Mouse (Mus musculus) bone marrow macrophage, adult 2 months (primary cell): ENCODE measurements around the gene Dazap2. TPM values are rescaled to one million over a fixed set of nuclear protein-coding genes. Genes with fewer than 3 reads are reported as not detected.
A peak's percentile ranks its signal among the peaks of the same experiment; 100 is the strongest.

Experiments
- H3K27ac ChIP-seq: 2 replicates; pipeline ENCODE4 v1.5.1; 2012; ENCODE audit warnings: low read depth, low read length; ENCODE audit not compliant: insufficient read depth
- H3K4me1 ChIP-seq: 2 replicates; pipeline ENCODE4 v1.6.1; 2012; ENCODE audit warnings: low read length; ENCODE audit not compliant: control insufficient read depth, insufficient read depth
- H3K4me3 ChIP-seq: 2 replicates; pipeline ENCODE4 v1.5.1; 2012; ENCODE audit warnings: mild to moderate bottlenecking, low read length, moderate library complexity; ENCODE audit not compliant: insufficient read depth
- CTCF ChIP-seq: IDR thresholded peaks from 2 replicates; pipeline ENCODE4 v1.5.1; 2012; ENCODE audit warnings: low read depth, mild to moderate bottlenecking, low read length, moderate library complexity
- POLR2A ChIP-seq: IDR thresholded peaks from 2 replicates; pipeline ENCODE4 v1.6.1; 2012; ENCODE audit warnings: mild to moderate bottlenecking, low read depth, low read length, borderline replicate concordance
- polyA plus RNA-seq: library from polyadenylated mRNA; stranded (reverse); fragments of >200 nt; gene quantifications from 2 replicates; pipeline ENCODE4 v1.2.4, GENCODE M21; 2012; ENCODE audit not compliant: missing spikeins, insufficient read depth, insufficient read length

Gene Dazap2
- polyA plus RNA-seq, 1 experiment = 503 TPM

GRCm38 (mm10) chr15:100585931-100586330 lies 29.2 kb upstream of the Dazap2 start:
- no peak for TF ChIP-seq CTCF
- TF ChIP-seq POLR2A = no peak
- H3K4me3 ChIP-seq = no peak overlapping the region
- H3K4me1 ChIP-seq = peaks cover 4% of the 10 kb centered on the region; the same call in 1 of the 2 replicates
- H3K27ac ChIP-seq = no peak overlapping the region

GRCm38 (mm10) chr15:100587166-100587565 lies 28.0 kb upstream of the Dazap2 start:
- Histone ChIP-seq H3K27ac (no peak overlapping the region), H3K4me1 (peaks cover 4% of the 10 kb centered on the region; the same call in 1 of the 2 replicates), H3K4me3 (no peak overlapping the region)
- TF ChIP-seq CTCF (no peak), POLR2A (no peak)

- Histone ChIP-seq H3K4me1 (peaks cover 4% of the 10 kb centered on the region; the same call in 1 of the 2 replicates), H3K4me3 (no peak overlapping the region), H3K27ac (no peak overlapping the region)
- TF ChIP-seq POLR2A (no peak), CTCF (no peak)
Observed at GRCm38 (mm10) chr15:100588297-100588696, 26.9 kb upstream of the Dazap2 start.

- no peak overlapping the region for H3K27ac ChIP-seq
- H3K4me3 ChIP-seq = no peak overlapping the region
- no peak for TF ChIP-seq POLR2A
- no peak for TF ChIP-seq CTCF
- peaks cover 4% of the 10 kb centered on the region; the same call in 1 of the 2 replicates for H3K4me1 ChIP-seq
Observed at GRCm38 (mm10) chr15:100590436-100590835, 24.7 kb upstream of the Dazap2 start.

GRCm38 (mm10) chr15:100592817-100593216 lies 22.3 kb upstream of the Dazap2 start:
- Histone ChIP-seq H3K27ac (no peak overlapping the region), H3K4me1 (peaks cover 4% of the 10 kb centered on the region; the same call in 1 of the 2 replicates), H3K4me3 (no peak overlapping the region)
- TF ChIP-seq CTCF (no peak), POLR2A (no peak)

- Histone ChIP-seq H3K4me1 (peaks cover 7% of the 10 kb centered on the region), H3K4me3 (peak overlapping the region; percentile 66), H3K27ac (no peak overlapping the region)
- TF ChIP-seq CTCF (no peak), POLR2A (no peak)
Observed at GRCm38 (mm10) chr15:100598287-100598882, 16.8 kb upstream of the Dazap2 start.

GRCm38 (mm10) chr15:100598883-100599275 lies 16.3 kb upstream of the Dazap2 start:
- no peak overlapping the region for H3K27ac ChIP-seq
- peak overlapping the region; percentile 66 for H3K4me3 ChIP-seq
- H3K4me1 ChIP-seq = peaks cover 7% of the 10 kb centered on the region
- TF ChIP-seq POLR2A = no peak
- TF ChIP-seq CTCF = no peak

GRCm38 (mm10) chr15:100599276-100600046 lies 15.7 kb upstream of the Dazap2 start, which contains the start of gene Pou6f1:
Gene Pou6f1, minus strand, starts transcription at chr15:100599984.
- peak within 1 kb of the TSS; percentile 66 for H3K4me3 ChIP-seq
- no peak within 1 kb of the TSS for H3K27ac ChIP-seq
- TF ChIP-seq POLR2A (no peak), CTCF (no peak)
- H3K4me1 ChIP-seq = peaks cover 7% of the 10 kb centered on the region

- Histone ChIP-seq H3K4me3 (peak overlapping the region; percentile 66), H3K27ac (no peak overlapping the region)
- TF ChIP-seq CTCF (peak; percentile 27; the same call in 1 of the 2 replicates), POLR2A (no peak)
Observed at GRCm38 (mm10) chr15:100600047-100600695, 15.0 kb upstream of the Dazap2 start.

GRCm38 (mm10) chr15:100600696-100601272 lies 14.4 kb upstream of the Dazap2 start:
- H3K4me3 ChIP-seq = no peak overlapping the region; the same call in 1 of the 2 replicates
- H3K27ac ChIP-seq = no peak overlapping the region
- peaks cover 9% of the 10 kb centered on the region for H3K4me1 ChIP-seq
- TF ChIP-seq CTCF (no peak), POLR2A (no peak)

More at GRCm38 (mm10) chr15:100600047-100600695, 15.0 kb upstream of the Dazap2 start:
- peaks cover 9% of the 10 kb centered on the region for H3K4me1 ChIP-seq
